Mouse (Mus musculus) kidney, embryonic 16.5 days (tissue): ENCODE results near the gene Shank2. TPM values are rescaled to one million over a fixed set of nuclear protein-coding genes. Genes with fewer than 3 reads are reported as not detected.
A peak's percentile ranks its signal among the peaks of the same experiment; 100 is the strongest.

Experiments used
- ATAC-seq: fragments of 200-750 bp; cut with Nextera tagmentation; 2 replicates; pipeline ENCODE4 v1.8.0; 2017; ENCODE audit warnings: moderate TSS enrichment; ENCODE audit not compliant: low FRiP score, low TSS enrichment
- H3K27ac ChIP-seq: fragments of 300-500 bp; sonication (generic); 2 replicates; pipeline ENCODE4 v1.5.1; 2014; ENCODE audit warnings: low read length
- H3K27me3 ChIP-seq: fragments of 300-500 bp; sonication (generic); 2 replicates; pipeline ENCODE4 v1.6.1; 2014; ENCODE audit warnings: low read length, control low read depth, mixed read lengths; ENCODE audit not compliant: insufficient read depth
- H3K36me3 ChIP-seq: fragments of 300-500 bp; sonication (generic); 2 replicates; pipeline ENCODE4 v1.6.1; 2014; ENCODE audit warnings: low read length, control low read depth, mixed read lengths; ENCODE audit not compliant: insufficient read depth
- H3K4me1 ChIP-seq: fragments of 300-500 bp; sonication (generic); 2 replicates; pipeline ENCODE4 v1.6.1; 2014; ENCODE audit warnings: low read length, control low read depth, mixed read lengths; ENCODE audit not compliant: insufficient read depth
- H3K4me2 ChIP-seq: fragments of 300-500 bp; sonication (generic); replicated peaks from 2 replicates; pipeline ENCODE4 v1.6.1; 2014; ENCODE audit warnings: low read depth, low read length
- H3K4me3 ChIP-seq: fragments of 300-500 bp; sonication (generic); 2 replicates; pipeline ENCODE4 v1.5.1; 2014; ENCODE audit warnings: mild to moderate bottlenecking, low read length
- H3K9ac ChIP-seq: fragments of 300-500 bp; sonication (generic); replicated peaks from 2 replicates; pipeline ENCODE4 v1.6.1; 2014; ENCODE audit warnings: low read length
- H3K9me3 ChIP-seq: fragments of 300-500 bp; sonication (generic); 2 replicates; pipeline ENCODE4 v1.6.1; 2016; ENCODE audit warnings: low read length, control low read depth
- WGBS: fragments of 180-500 bp; shearing (Covaris S2); extraction: QIAGEN DNeasy Blood & Tissue Kit; methylation state at CpG from one replicate; pipeline ENCODE4 v1.1.7; 2014; 5-methylcytosine and 5-hydroxymethylcytosine counted together
- polyA plus RNA-seq: library from polyadenylated mRNA; unstranded; fragments of >200 nt; fragmentation: Nextera tagmentation; extraction: Ambion mirVana; gene quantifications from 2 replicates; pipeline ENCODE4 v1.2.1, GENCODE M21; 2015

Gene Shank2
- 3.6 and 4.0 TPM in 2 replicates for polyA plus RNA-seq

DNA sequence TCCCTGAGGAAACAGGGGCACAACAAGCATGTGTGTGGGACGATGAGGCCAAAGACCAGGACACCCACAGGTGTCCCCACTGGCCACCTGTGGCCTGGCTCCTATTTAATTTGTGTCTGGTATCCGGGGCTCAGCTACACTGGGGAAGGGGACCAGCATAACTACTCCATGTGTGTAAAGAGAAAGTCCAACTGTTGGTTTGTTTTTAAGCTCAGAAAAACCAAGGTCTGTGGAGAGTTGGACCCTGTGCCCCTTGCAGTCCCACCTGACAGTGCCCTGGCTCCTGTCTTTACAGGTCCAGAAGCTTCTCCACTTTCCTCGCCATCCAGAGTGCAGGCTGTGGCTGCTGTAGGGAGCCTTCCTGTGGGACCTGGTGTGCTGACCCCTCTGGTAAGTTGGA lies at the start of gene Shank2:
Gene Shank2 (plus strand): TSS at position 301 of the 400 bp plus-strand sequence.
- Histone ChIP-seq H3K27me3 (no peaks in the 10 kb centered on the region), H3K4me1 (no peaks in the 10 kb centered on the region), H3K4me3 (no peak within 1 kb of the TSS), H3K9ac (no peak within 1 kb of the TSS), H3K9me3 (0 out of 2 replicates have a peak, but pooled peaks cover 4% of the 10 kb centered on the region), H3K36me3 (no peaks in the 10 kb centered on the region), H3K27ac (no peak within 1 kb of the TSS), H3K4me2 (no peak within 1 kb of the TSS)
- 84% methylated on average over 3 of the region's 3 CpGs for whole genome bisulfite sequencing
- ATAC-seq = no peak

DNA sequence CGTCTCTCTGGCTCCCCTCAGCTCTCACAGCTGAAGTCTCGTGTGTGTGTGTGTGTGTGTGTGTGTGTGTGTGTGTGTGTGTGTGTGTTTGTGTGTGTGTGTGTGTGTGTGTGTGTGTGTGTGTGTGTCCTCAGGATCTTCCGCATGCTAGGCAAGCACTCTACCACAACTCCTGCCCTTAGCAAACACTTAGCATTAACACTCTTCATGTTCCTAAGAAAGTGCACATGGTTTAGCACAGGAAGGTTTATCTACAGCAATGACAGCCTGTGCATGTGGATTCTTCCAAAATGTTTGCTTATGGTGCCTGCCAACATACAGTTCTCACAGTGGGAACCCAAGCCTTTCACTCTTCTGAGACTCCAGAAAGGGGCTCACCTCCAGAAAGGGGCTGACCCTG lies 49.6 kb upstream of the Shank2 start:
- Histone ChIP-seq H3K9me3 (no peaks in the 10 kb centered on the region), H3K9ac (no peak overlapping the region), H3K4me1 (no peaks in the 10 kb centered on the region), H3K27ac (no peak overlapping the region), H3K4me3 (no peak overlapping the region), H3K4me2 (no peak overlapping the region), H3K27me3 (no peaks in the 10 kb centered on the region), H3K36me3 (no peaks in the 10 kb centered on the region)
- 78% methylated on average over 3 of the region's 3 CpGs for WGBS
- ATAC-seq = no peak

DNA sequence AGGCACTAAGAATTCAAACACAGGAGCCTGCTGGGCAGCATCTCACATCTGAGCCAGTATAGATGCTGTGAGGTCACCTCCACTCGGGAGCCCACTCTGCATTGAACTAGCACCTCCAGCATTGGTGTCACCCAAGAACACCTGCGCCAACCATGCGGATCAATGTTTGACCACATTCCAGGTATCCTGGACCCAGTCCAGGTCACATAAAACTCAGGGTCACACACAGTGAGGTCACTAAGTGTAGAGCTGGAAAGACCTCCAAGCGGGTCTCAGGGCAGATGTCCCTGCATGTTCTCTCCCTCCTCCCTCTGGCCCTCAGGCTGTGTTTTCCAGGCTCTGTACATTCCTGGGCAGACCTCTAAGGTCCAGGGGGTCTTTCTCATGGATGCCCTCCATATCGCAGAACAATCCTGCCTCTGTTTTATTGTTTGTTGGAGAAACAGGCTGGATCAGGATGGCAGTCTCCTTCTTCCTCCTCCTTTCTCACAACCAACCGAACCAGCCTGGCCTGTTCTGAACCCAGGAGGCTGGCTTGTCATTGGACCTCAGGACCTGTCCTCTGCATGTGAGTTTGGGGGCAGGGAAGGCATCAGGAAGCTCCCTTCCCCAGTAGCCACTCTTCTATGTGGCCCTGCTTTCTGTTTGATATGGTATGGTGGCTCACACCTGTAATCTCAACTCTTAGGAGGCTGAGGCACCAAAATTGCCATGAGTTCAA lies 45.0 kb upstream of the Shank2 start:
- WGBS = 73% methylated on average over 6 of the region's 6 CpGs
- ATAC-seq = peak; percentile 71

GRCm38 (mm10) chr7:143958030-143958565 lies 43.6 kb upstream of the Shank2 start:
- H3K36me3 ChIP-seq = no peaks in the 10 kb centered on the region
- H3K27me3 ChIP-seq = no peaks in the 10 kb centered on the region
- no peak for ATAC-seq
- 68% methylated on average over 11 of the region's 11 CpGs for WGBS
- H3K4me3 ChIP-seq = no peak overlapping the region
- H3K9ac ChIP-seq = no peak overlapping the region
- H3K4me1 ChIP-seq = no peaks in the 10 kb centered on the region
- H3K9me3 ChIP-seq = no peaks in the 10 kb centered on the region; the same call in 1 of the 2 replicates
- H3K27ac ChIP-seq = peak overlapping the region; percentile 75
- no peak overlapping the region for H3K4me2 ChIP-seq

More for the DNA sequence above, 45.0 kb upstream of the Shank2 start:
- H3K4me3 ChIP-seq = no peak overlapping the region
- no peak overlapping the region for H3K4me2 ChIP-seq
- H3K27me3 ChIP-seq = no peaks in the 10 kb centered on the region
- no peak overlapping the region for H3K9ac ChIP-seq
- no peaks in the 10 kb centered on the region for H3K36me3 ChIP-seq
- H3K27ac ChIP-seq = peak overlapping the region; percentile 75
- H3K9me3 ChIP-seq = no peaks in the 10 kb centered on the region; the same call in 1 of the 2 replicates
- no peaks in the 10 kb centered on the region for H3K4me1 ChIP-seq

DNA sequence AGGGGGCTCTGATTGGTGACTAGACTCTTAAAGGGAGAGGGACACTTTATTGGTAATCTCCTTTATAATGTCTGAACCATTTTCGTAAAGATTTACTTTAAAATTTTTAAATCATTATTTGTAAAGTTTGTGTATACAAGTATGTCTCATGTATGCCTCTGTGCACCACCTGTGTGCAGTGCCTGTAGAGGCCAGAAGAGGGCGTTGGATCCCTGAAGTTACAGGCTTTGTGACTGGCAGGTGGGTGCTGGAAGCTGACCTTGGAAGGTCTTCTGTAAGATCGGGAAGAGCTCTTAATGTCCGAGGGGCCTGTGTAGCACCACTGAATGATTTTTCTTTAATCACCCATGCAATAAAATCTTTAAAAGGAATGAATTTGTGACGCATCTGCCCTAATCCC lies 37.9 kb upstream of the Shank2 start:
- no peak overlapping the region for H3K9ac ChIP-seq
- H3K4me1 ChIP-seq = no peaks in the 10 kb centered on the region
- no peak for ATAC-seq
- H3K4me2 ChIP-seq = no peak overlapping the region
- H3K27ac ChIP-seq = no peak overlapping the region
- H3K9me3 ChIP-seq = no peaks in the 10 kb centered on the region; the same call in 1 of the 2 replicates
- H3K27me3 ChIP-seq = no peaks in the 10 kb centered on the region
- 89% methylated on average over 5 of the region's 5 CpGs for WGBS
- no peaks in the 10 kb centered on the region for H3K36me3 ChIP-seq
- H3K4me3 ChIP-seq = no peak overlapping the region

DNA sequence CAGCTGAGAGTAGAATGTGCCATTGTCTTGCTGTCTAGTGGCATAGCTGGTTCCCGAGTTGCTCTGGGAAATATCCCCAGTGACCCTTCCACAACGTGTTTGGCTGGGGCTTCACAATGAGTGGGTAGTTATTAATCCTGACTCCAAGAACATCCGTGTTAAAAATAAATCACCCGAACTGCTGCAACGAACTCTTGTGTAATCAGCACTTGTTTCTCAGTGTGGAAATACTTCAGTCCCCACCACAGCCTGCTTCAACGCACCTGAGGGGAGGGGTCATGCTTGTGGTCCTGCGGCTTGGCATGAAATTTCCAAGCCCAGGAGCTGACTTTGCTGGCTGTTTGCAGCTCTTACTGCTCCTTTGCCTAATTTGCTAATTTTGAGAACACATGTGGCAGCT lies 35.1 kb upstream of the Shank2 start:
- Histone ChIP-seq H3K4me1 (no peaks in the 10 kb centered on the region), H3K36me3 (no peaks in the 10 kb centered on the region), H3K4me2 (no peak overlapping the region), H3K27ac (no peak overlapping the region), H3K4me3 (no peak overlapping the region), H3K9me3 (no peaks in the 10 kb centered on the region), H3K9ac (0 out of 2 replicates have a peak overlapping the region, but pooled peaks have one; percentile 22), H3K27me3 (no peaks in the 10 kb centered on the region)
- WGBS = 71% methylated on average over 7 of the region's 7 CpGs
- no peak for ATAC-seq

DNA sequence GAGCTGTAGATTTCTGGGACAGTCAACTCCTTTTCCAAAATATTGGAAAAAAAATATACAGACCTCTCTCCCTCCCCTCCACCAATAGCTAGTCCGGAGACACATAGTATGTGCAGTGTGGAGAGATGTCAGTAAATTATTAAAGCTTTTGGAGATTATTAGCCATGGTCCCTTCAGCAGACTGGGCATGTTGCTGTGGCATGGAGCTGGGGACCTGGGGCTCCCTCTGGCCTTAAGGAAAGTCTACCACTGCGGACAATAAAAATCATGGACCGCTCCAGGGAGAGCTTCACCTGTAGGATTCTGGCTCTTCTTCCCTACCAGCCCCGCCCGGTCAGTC lies 24.3 kb upstream of the Shank2 start:
- peak overlapping the region; percentile 60 for H3K9ac ChIP-seq
- ATAC-seq = peak; percentile 81
- no peaks in the 10 kb centered on the region for H3K9me3 ChIP-seq
- H3K4me2 ChIP-seq = peak overlapping the region; percentile 90
- H3K4me1 ChIP-seq = peaks cover 17% of the 10 kb centered on the region
- peak overlapping the region; percentile 59 for H3K4me3 ChIP-seq
- H3K36me3 ChIP-seq = no peaks in the 10 kb centered on the region
- H3K27me3 ChIP-seq = peaks cover 53% of the 10 kb centered on the region
- 11% methylated on average over 5 of the region's 5 CpGs for WGBS
- H3K27ac ChIP-seq = peak overlapping the region; percentile 94

DNA sequence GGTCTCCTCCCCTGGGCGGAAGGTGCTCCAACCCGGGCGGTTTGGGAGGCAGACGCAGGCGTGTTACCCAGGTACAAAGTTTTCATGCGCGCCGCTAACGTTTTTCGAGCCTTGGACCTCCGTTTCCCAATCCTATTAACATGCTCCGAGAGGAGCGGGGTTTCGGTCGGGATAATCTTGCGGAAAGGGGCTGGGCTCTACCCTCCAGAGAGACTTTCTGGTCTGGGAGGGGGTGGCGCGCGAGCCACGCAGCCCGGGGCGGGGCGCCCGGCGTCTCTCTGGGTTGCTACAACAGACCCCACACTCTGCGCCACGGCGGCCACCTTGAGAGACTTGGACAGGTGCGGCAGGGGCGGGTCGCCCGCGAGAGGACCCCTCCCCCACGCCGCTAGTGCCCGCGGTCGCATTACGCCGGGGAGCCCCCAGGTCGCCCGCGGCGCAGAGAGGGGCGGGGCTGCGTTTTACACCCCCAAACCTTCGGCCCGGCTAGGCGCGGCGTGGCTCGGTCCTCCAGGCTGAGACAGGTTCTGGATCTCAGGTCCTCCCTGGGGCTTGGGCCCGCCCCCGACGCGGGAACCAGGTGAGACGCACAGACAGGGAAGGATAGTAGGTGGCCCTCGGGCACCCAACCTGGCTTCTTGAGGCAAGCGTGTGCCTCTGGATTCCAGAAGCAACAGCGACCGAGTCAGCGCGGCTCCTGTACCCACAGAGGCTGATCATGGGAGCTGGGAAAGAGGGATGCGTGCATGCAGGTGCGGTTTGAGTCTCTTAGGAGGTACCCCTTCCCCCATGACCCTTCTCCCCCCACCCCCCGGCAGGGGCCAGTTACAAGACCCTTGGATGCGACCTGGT lies 23.7 kb upstream of the Shank2 start:
- H3K4me3 ChIP-seq = peak overlapping the region; percentile 59
- peak overlapping the region; percentile 90 for H3K4me2 ChIP-seq
- peaks cover 53% of the 10 kb centered on the region for H3K27me3 ChIP-seq
- peak overlapping the region; percentile 60 for H3K9ac ChIP-seq
- no peaks in the 10 kb centered on the region for H3K36me3 ChIP-seq
- WGBS = under 1% methylated on average over 67 of the region's 67 CpGs
- peak; percentile 80 for ATAC-seq
- H3K4me1 ChIP-seq = peaks cover 17% of the 10 kb centered on the region
- no peaks in the 10 kb centered on the region for H3K9me3 ChIP-seq
- H3K27ac ChIP-seq = peak overlapping the region; percentile 94

- H3K9me3 ChIP-seq = no peaks in the 10 kb centered on the region
- H3K27me3 ChIP-seq = peaks cover 53% of the 10 kb centered on the region
- H3K9ac ChIP-seq = peak overlapping the region; percentile 60
- ATAC-seq = peak; percentile 77
- peaks cover 17% of the 10 kb centered on the region for H3K4me1 ChIP-seq
- H3K4me3 ChIP-seq = peak overlapping the region; percentile 59
- H3K27ac ChIP-seq = peak overlapping the region; percentile 94
- WGBS = under 1% methylated on average over 49 of the region's 50 CpGs
- H3K4me2 ChIP-seq = peak overlapping the region; percentile 90
- no peaks in the 10 kb centered on the region for H3K36me3 ChIP-seq
These were observed 22.9 kb upstream of the Shank2 start for GRCm38 (mm10) chr7:143978741-143979371.
